Mouse (Mus musculus): ENCODE measurements around the gene Hps1. TPM values are rescaled to one million over a fixed set of nuclear protein-coding genes. Genes with fewer than 3 reads are reported as not detected.
"Not testable (repeated sequence)": the region's sequence is repeated elsewhere in the genome, so short reads cannot be mapped to it uniquely, and the experiment has no call there.

Gene Hps1
- polyA plus RNA-seq, 1 experiment from 2014 or later = 8.3 TPM

DNA sequence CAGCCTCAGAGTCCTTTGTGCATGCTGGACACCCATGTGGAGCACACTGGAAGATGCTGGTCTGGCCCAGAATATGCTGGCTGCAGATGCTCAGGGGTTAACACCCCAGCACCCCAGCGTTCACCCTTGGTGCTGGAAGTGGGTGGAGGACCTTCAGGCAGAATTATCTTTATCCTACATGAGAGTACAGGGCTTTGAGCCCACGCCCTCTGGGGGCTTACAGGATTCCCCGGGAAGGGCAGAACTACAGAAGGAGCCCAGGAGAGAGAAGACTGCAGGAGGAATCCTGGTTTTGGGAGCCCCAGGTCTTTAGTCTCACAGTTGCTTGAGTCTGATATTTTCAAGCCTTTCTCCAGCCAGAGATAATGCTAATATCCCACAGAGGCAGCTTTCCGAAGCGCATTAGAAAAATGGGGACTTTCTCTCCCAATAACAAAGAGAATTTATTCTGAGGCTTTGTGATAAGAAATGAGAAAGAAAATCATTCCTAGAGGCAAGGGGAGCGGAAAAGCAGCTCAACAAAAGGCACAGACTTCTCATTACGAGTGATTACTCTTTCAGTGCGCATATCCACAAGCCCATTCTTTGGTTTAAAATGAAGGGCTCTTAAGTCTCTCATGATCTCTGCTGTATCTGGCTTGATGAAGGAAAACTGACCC lies 5.9 kb upstream of the Hps1 start:
- H3K4me1 ChIP-seq = peaks cover 8% of the 10 kb centered on the region
- no peak overlapping the region for H3K4me2 ChIP-seq
- no peak overlapping the region for H3K27ac ChIP-seq (replicated peaks)
- WGBS = 45% methylated on average over 8 of the region's 8 CpGs
- H3K9ac ChIP-seq (replicated peaks) = no peak overlapping the region
- H3K36me3 ChIP-seq = no peaks in the 10 kb centered on the region
- no peak overlapping the region for H3K4me3 ChIP-seq (replicated peaks)
- no peak for ATAC-seq (ENCODE audit: low FRiP score)
- H3K9me3 ChIP-seq (replicated peaks) = no peaks in the 10 kb centered on the region
- H3K27me3 ChIP-seq (replicated peaks) = no peaks in the 10 kb centered on the region

DNA sequence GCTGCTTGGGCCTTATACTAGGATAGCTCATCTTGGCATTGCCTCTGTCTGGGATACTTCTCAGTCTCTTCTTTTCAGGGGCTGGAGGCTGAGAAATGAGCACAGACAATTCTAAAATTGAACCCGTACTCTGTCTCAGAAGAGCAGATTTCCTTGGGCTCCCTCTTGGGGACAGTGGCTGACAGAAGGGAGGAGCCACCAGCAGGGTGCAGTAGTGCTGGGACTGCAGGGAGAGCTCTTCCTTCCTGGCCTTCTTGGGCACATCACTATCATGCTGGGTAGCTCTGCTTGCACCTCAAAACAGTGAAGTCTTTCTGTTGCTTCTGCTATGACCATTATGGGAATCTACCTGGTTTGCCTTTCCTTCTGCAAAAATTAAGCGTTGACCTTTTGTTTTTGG lies 5.4 kb upstream of the Hps1 start:
- no peak for ATAC-seq (ENCODE audit: low FRiP score)
- Histone ChIP-seq H3K4me3 (replicated peaks) (no peak overlapping the region), H3K27me3 (replicated peaks) (no peaks in the 10 kb centered on the region), H3K9ac (replicated peaks) (no peak overlapping the region), H3K4me1 (peaks cover 8% of the 10 kb centered on the region), H3K36me3 (no peaks in the 10 kb centered on the region), H3K4me2 (no peak overlapping the region), H3K9me3 (replicated peaks) (no peaks in the 10 kb centered on the region), H3K27ac (replicated peaks) (no peak overlapping the region)
- WGBS = 35% methylated on average over 2 of the region's 2 CpGs

DNA sequence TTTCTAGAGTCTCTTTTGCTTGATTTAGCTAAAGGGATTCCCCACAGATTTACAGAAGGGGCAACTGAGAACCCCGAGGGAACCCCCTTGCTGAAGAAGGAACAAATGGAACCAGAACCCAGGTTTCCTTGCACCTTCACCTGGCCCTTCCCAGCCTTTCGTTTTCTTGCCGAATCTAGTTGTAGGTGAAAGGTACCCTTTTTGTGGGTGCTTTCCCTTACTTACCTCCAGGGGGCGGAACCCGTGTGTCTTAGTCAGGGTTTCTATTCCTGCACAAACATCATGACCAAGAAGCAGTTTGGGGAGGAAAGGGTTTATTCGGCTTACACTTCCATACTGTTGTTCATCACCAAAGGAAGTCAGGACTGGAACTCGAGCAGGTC lies 369 bp upstream of the Hps1 start:
- Histone ChIP-seq H3K27ac (replicated peaks) (peak overlapping the region; percentile 93), H3K4me2 (peak overlapping the region; percentile 79), H3K9ac (replicated peaks) (peak overlapping the region; percentile 64), H3K4me3 (replicated peaks) (peak overlapping the region; percentile 77), H3K4me1 (peaks cover 12% of the 10 kb centered on the region)
- H3K36me3 ChIP-seq; H3K27me3 ChIP-seq (replicated peaks); H3K9me3 ChIP-seq (replicated peaks); ATAC-seq (ENCODE audit: low FRiP score): not testable (repeated sequence)
- WGBS = 55% methylated on average over 7 of the region's 7 CpGs

DNA sequence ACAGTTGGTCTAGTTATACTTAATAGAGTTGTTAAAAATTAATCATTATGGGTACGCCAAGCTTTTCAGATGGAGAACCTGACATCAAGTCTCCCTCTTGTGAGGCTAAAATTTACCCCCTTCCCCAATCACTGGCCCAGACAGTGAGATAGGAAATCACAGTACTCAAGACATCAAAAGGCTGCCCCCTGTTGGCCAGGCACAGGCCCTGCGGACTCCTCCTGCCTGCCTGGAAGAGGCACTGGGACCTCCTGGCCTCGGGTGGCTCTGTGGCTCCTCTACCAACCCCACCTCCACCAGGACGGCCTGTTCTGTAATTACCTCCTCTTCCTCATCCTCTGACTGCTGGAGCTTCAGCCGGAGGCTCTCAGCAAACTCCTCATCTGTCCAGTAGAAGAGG lies 2.0 kb downstream of the Hps1 start:
- whole genome bisulfite sequencing = 80% methylated on average over 5 of the region's 5 CpGs
- ATAC-seq (ENCODE audit: low FRiP score) = no peak
- no peak overlapping the region for H3K9ac ChIP-seq (replicated peaks)
- H3K27ac ChIP-seq (replicated peaks) = no peak overlapping the region
- H3K4me3 ChIP-seq (replicated peaks) = no peak overlapping the region
- H3K4me2 ChIP-seq = no peak overlapping the region
- H3K27me3 ChIP-seq (replicated peaks) = no peaks in the 10 kb centered on the region
- peaks cover 12% of the 10 kb centered on the region for H3K4me1 ChIP-seq
- H3K9me3 ChIP-seq (replicated peaks) = no peaks in the 10 kb centered on the region
- H3K36me3 ChIP-seq = no peaks in the 10 kb centered on the region

DNA sequence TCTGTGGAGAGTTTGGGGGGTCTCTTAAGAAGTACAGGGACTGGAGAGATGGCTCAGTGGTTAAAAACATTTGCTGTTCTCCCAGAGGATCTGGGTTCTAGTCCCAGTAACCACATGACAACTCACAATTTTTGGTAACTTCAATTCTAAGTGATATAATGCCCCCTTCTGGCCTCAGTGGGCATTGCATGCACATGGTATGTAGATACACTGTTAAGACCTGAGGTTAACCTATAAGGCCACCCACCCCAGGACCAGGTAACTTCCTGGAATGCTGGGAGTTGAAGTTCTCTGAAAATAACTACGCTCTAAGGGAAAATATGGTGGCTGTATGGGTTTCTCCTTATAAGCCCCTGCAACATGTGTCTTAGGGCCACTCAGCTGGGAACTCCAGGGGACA lies 3.0 kb downstream of the Hps1 start:
- Histone ChIP-seq H3K4me3 (replicated peaks) (no peak overlapping the region), H3K9ac (replicated peaks) (no peak overlapping the region), H3K4me2 (no peak overlapping the region), H3K4me1 (peaks cover 12% of the 10 kb centered on the region), H3K27me3 (replicated peaks) (no peaks in the 10 kb centered on the region), H3K27ac (replicated peaks) (no peak overlapping the region), H3K36me3 (no peaks in the 10 kb centered on the region), H3K9me3 (replicated peaks) (no peaks in the 10 kb centered on the region)
- ATAC-seq (ENCODE audit: low FRiP score) = no peak
- 97% methylated on average over 1 of the region's 1 CpGs for WGBS

DNA sequence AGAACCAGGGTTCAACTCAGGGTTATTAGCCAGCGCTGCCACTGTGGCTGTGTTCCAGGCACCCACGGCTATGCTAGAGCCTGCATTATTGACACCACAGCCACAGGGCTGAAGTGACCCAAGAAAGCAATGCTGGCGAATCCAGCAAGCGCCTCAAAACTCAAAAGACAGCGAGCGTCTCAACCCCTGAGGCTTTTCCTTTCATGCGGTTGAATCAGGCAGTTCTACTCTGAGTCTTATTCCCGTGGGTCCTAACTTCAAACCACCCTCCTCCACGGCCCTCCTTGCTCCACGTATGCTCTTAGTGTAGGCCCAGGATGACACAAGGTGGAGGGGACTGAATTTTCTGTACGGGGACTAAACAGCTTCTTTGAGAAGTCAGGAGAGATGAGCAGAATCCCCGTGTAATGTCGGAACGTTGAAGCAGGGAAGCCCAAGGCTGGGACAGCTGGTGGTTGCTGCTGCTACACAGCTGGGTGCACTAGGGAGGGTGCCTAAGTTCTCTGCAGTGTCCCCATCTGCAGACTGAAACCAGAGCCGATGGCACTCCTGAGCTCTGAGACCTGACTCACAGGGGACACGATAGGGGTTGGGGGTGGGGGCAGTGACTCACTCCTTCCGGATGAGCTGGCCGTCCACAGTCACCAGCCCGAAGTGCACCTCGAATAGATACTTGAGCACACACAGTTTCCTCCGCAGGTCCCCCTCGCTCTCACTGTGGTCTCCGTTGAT lies 9.5 kb downstream of the Hps1 start:
- H3K9me3 ChIP-seq (replicated peaks) = no peaks in the 10 kb centered on the region
- no peak for ATAC-seq (ENCODE audit: low FRiP score)
- H3K4me3 ChIP-seq (replicated peaks) = no peak overlapping the region
- H3K27me3 ChIP-seq (replicated peaks) = no peaks in the 10 kb centered on the region
- no peaks in the 10 kb centered on the region for H3K4me1 ChIP-seq
- 0 out of 2 replicates have a peak, but pooled peaks cover 3% of the 10 kb centered on the region for H3K36me3 ChIP-seq
- no peak overlapping the region for H3K27ac ChIP-seq (replicated peaks)
- H3K4me2 ChIP-seq = no peak overlapping the region
- 82% methylated on average over 23 of the region's 23 CpGs for WGBS
- no peak overlapping the region for H3K9ac ChIP-seq (replicated peaks)

DNA sequence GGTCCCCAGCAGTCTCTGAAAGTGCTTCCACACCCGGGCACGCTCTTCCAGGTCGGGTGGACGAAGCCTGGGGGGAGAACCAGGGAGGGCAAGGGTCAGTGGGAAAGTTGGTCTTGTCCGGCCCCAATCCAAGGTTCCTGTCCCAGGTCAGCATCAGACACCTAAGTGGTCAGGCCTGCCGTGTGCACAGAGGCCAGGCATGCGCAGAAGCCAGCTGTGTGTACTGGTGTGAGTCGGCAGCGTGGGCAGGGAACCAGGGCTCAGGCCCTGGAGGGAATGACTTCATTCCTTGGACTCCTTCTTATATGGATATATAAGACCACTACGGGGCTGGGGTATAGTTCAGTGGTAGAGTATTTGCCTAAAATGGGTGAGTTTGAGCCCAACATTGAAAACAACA lies 10.1 kb downstream of the Hps1 start:
- no peak overlapping the region for H3K4me2 ChIP-seq
- no peaks in the 10 kb centered on the region for H3K4me1 ChIP-seq
- H3K9ac ChIP-seq (replicated peaks) = no peak overlapping the region
- H3K4me3 ChIP-seq (replicated peaks) = no peak overlapping the region
- H3K36me3 ChIP-seq = 0 out of 2 replicates have a peak, but pooled peaks cover 3% of the 10 kb centered on the region
- ATAC-seq (ENCODE audit: low FRiP score) = no peak
- WGBS = 91% methylated on average over 10 of the region's 10 CpGs
- H3K27me3 ChIP-seq (replicated peaks) = no peaks in the 10 kb centered on the region
- H3K27ac ChIP-seq (replicated peaks) = no peak overlapping the region
- no peaks in the 10 kb centered on the region for H3K9me3 ChIP-seq (replicated peaks)

DNA sequence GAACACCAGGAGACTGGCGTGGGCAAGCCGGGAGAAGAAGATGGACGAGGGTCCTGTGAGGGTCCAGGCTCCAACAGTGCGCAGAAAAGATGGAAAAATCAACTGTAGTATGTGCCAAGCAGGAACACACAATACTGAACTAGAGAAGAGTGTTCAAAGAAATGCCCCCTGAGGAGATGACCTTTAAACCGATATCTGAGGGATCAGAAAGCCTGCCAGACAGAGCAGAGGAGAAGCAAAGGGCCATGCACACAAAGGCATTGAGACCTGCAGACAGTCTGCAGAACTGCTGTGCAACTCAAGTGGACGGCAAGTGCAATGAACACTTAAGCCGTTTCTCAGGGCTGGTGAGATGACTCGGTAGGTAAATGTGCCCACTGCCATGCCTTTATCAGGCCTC lies 12.4 kb downstream of the Hps1 start:
- Histone ChIP-seq H3K9ac (replicated peaks) (no peak overlapping the region), H3K36me3 (0 out of 2 replicates have a peak, but pooled peaks cover 3% of the 10 kb centered on the region), H3K9me3 (replicated peaks) (no peaks in the 10 kb centered on the region), H3K4me2 (no peak overlapping the region), H3K4me3 (replicated peaks) (no peak overlapping the region), H3K27me3 (replicated peaks) (no peaks in the 10 kb centered on the region), H3K27ac (replicated peaks) (no peak overlapping the region), H3K4me1 (no peaks in the 10 kb centered on the region)
- 51% methylated on average over 8 of the region's 8 CpGs for whole genome bisulfite sequencing
- no peak for ATAC-seq (ENCODE audit: low FRiP score)

DNA sequence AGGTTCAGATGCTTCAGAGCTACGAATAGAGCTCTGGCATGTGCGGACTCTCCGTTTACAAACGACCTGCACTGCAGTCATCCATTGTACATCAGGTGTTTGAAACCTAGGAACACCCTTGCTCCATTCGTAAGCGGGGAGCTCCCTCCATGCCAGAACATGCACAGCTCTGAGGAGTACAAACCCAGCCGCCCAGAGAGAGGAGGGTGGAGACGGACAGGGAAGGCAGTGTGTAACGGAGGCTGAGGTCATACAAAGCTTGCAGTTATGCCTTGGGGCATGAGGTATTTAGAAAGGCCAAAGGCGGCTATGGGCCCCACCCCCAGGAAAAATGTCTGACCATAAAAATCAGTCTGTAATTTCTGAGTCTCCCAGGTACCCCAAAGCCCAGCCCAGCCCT lies 15.4 kb downstream of the Hps1 start:
- Histone ChIP-seq H3K27me3 (replicated peaks) (no peaks in the 10 kb centered on the region), H3K4me2 (no peak overlapping the region), H3K27ac (replicated peaks) (no peak overlapping the region), H3K36me3 (0 out of 2 replicates have a peak, but pooled peaks cover 3% of the 10 kb centered on the region), H3K9ac (replicated peaks) (no peak overlapping the region), H3K4me3 (replicated peaks) (no peak overlapping the region), H3K4me1 (no peaks in the 10 kb centered on the region), H3K9me3 (replicated peaks) (no peaks in the 10 kb centered on the region)
- ATAC-seq (ENCODE audit: low FRiP score) = no peak
- 82% methylated on average over 10 of the region's 10 CpGs for WGBS

DNA sequence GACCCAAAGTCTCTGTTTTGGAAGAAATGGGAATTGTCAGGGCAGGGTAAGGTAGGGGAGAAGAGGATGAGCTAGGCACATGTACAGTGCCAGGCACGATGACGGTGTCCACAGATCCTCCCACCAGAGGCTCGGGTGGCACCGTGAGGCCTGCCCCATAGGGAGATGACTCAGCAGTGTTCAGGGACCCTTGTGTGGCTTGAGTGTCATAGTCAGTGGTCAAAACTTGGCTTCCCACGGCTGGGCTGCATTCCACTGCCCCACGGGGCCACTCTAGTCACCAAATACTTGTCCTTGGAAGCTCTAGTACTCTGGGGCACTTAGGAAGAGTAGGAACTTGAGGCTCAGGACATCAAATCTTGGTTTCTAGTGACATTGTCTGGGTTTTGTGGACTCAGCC lies 23.1 kb downstream of the Hps1 start:
- ATAC-seq (ENCODE audit: low FRiP score) = no peak
- H3K4me3 ChIP-seq (replicated peaks) = no peak overlapping the region
- H3K4me2 ChIP-seq = no peak overlapping the region
- H3K27ac ChIP-seq (replicated peaks) = no peak overlapping the region
- no peak overlapping the region for H3K9ac ChIP-seq (replicated peaks)
- no peaks in the 10 kb centered on the region for H3K27me3 ChIP-seq (replicated peaks)
- H3K36me3 ChIP-seq = no peaks in the 10 kb centered on the region
- peaks cover 25% of the 10 kb centered on the region for H3K4me1 ChIP-seq
- no peaks in the 10 kb centered on the region for H3K9me3 ChIP-seq (replicated peaks)
- 83% methylated on average over 6 of the region's 6 CpGs for WGBS

DNA sequence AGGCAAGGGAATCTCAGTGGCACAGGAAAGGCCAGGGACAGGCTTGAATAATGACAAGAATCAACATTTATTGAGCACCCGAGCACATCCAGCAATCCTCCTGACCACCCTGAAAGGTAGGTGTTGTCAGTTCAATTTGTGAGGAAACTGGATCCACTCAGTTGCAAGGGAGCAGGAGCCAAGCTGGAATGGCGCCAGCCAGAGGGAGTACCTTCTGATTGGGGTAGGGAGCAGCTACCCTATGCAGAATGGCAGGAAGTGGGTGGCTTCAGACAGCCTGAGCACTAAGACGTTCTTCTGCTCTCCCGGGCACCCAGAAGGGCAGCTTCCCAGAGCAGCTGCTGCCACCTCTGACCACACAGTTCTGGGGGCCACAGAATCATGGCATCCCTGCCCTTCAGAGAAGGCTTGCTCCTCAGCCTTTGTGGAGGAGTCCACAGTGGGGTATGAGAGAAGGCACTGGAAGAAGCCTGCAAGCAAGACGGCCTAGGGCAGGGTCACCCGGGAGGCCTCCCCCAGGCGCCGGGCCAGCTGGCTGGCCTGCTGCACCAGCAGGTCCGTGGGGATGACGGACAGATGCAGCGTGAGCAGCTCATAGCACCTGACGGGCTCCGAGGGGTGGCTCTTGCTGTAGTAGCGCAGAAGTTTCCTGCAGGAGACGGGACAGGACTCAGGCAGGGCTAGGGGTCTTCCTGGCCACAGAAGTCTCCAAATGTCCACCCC lies 24.5 kb downstream of the Hps1 start:
- peaks cover 27% of the 10 kb centered on the region for H3K4me1 ChIP-seq
- WGBS = 80% methylated on average over 15 of the region's 15 CpGs
- H3K27me3 ChIP-seq (replicated peaks) = no peaks in the 10 kb centered on the region
- H3K9me3 ChIP-seq (replicated peaks) = no peaks in the 10 kb centered on the region
- no peak overlapping the region for H3K4me3 ChIP-seq (replicated peaks)
- no peak overlapping the region for H3K9ac ChIP-seq (replicated peaks)
- no peak overlapping the region for H3K4me2 ChIP-seq
- H3K36me3 ChIP-seq = no peaks in the 10 kb centered on the region
- no peak for ATAC-seq (ENCODE audit: low FRiP score)
- no peak overlapping the region for H3K27ac ChIP-seq (replicated peaks)

All from neural tube, embryonic 15.5 days (tissue).